8 mouse cellular contexts compared by ENCODE assay signal in the genomic region with DNA sequence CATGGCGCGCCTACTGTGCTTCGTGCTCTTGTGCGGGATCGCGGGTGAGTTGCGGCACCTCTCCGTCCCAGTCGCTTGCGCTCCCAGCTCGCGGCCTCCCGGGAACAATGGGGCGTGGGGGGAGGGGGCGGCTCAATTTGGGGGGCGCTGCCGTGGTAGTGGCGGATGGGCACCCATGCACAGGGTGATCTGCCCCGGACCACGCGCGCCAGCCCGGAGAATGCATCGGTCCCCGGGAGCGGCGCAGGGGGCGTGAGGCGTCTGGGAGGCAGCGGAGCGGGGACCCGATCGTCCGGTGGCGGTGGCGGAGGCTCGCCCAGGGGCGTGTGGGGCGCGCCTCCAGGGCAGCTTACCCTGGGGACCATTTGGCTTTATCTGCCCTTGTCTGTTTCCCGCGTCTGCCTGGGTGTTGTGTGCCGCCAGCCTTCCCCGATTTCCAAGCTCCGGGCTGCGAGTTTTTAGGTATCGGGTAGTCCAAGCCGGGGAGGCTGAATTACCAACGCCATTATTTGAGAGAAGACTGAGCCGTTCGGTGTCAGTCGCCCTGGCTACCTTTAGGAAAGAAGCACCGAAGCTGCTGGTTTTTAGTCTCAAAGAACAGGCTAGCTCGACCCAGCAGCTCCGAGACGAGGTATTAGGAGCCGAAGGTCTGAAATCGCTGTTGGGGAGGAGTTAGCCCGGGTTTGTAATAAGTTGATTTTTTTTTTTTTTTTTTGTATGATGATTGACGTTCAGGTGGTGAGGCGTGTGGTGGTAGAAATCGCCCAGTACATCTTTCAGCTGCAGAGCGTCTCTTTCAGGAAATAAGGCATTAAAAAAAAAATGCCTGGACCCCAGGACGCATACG. TPM values are rescaled to one million over a fixed set of nuclear protein-coding genes. Genes with fewer than 3 reads are reported as not detected.
DNase-seq lines count a peak whose midpoint lies in the region; ATAC-seq and TF ChIP-seq lines count a peak whose summit lies in the region.

No protein-coding gene starts in this region.

- peaks cover 7% of the 10 kb centered on the region for H3K27me3 ChIP-seq in thymus, adult 2 months (ENCODE audit: control insufficient read depth, insufficient read depth, low read length)
- no peaks in the 10 kb centered on the region for H3K27me3 ChIP-seq in kidney, adult 2 months (replicated peaks; ENCODE audit: control insufficient read depth, insufficient read depth, low read length)
- 0 out of 2 replicates have a peak, but pooled peaks cover 2% of the 10 kb centered on the region for H3K27me3 ChIP-seq in stomach, embryonic 16.5 days (ENCODE audit: control insufficient read depth, insufficient read depth, low read length)

- peak; percentile 13 to 81 for DNase-seq in adrenal gland, adult (ENCODE audit: inconsistent age in 2 of 2, low spot score in 1 of 2)
- DNase-seq in adrenal gland, adult 8-10 months, result no peak
- peak; percentile 39 for DNase-seq in thymus, adult 2 months
- no peak for DNase-seq in thymus, adult 18-20 months
- DNase-seq in gastrocnemius, postnatal 4 days (ENCODE audit: low spot score in 2 of 2), result peak; percentile 17 to 18
- peak; percentile 32 for DNase-seq in kidney, adult 2 months
- peak; percentile 18 for DNase-seq in lung, postnatal 10 days

- 2% methylated on average over 65 of the region's 65 CpGs for WGBS in thymus, adult 2 months
- under 1% methylated on average over 64 of the region's 65 CpGs for WGBS in kidney, adult 2 months
- under 1% methylated on average over 65 of the region's 65 CpGs for WGBS in stomach, embryonic 16.5 days

- peak overlapping the region; percentile 86 for H3K9ac ChIP-seq in stomach, embryonic 16.5 days (ENCODE audit: low read length)

- H3K9me3 ChIP-seq in stomach, embryonic 16.5 days (replicated peaks; ENCODE audit: control insufficient read depth, low read length), result no peaks in the 10 kb centered on the region

- H3K4me3 ChIP-seq in thymus, adult 2 months (ENCODE audit: control insufficient read depth, insufficient read depth, low read length), result peak overlapping the region; percentile 58
- H3K4me3 ChIP-seq in kidney, adult 2 months (ENCODE audit: insufficient read depth, low read depth, low read length), result peak overlapping the region; percentile 69
- peak overlapping the region; percentile 79 for H3K4me3 ChIP-seq in stomach, embryonic 16.5 days (replicated peaks; ENCODE audit: low read length)

- peaks cover 8% of the 10 kb centered on the region for H3K4me1 ChIP-seq in thymus, adult 2 months (replicated peaks; ENCODE audit: control insufficient read depth, insufficient read depth, low read length)
- peaks cover 8% of the 10 kb centered on the region for H3K4me1 ChIP-seq in kidney, adult 2 months (ENCODE audit: control insufficient read depth, insufficient read depth, low read length)
- H3K4me1 ChIP-seq in stomach, embryonic 16.5 days (ENCODE audit: control insufficient read depth, insufficient read depth, low read length), result 0 out of 2 replicates have a peak, but pooled peaks cover 6% of the 10 kb centered on the region

- TF ChIP-seq POLR2A in thymus, adult 2 months (IDR thresholded peaks at IDR 0.05; ENCODE audit: control insufficient read depth, extremely low read depth, insufficient read depth, low read length, poor library complexity), result no peak
- TF ChIP-seq POLR2A in kidney, adult 2 months (IDR thresholded peaks at IDR 0.05; ENCODE audit: low read depth, low read length), result no peak

- ATAC-seq in stomach, embryonic 16.5 days (ENCODE audit: insufficient read depth, low FRiP score), result peak; percentile 37; the same call in 1 of the 2 replicates

- no peaks in the 10 kb centered on the region for H3K36me3 ChIP-seq in thymus, adult 2 months (ENCODE audit: control insufficient read depth, insufficient read depth, low read length)
- no peaks in the 10 kb centered on the region for H3K36me3 ChIP-seq in kidney, adult 2 months (ENCODE audit: control insufficient read depth, insufficient read depth, low read length)
- H3K36me3 ChIP-seq in stomach, embryonic 16.5 days (ENCODE audit: control insufficient read depth, insufficient read depth, low read length), result no peaks in the 10 kb centered on the region

- TF ChIP-seq CTCF in thymus, adult 2 months (IDR thresholded peaks at IDR 0.05; ENCODE audit: borderline replicate concordance, control insufficient read depth, extremely low read depth, insufficient read depth, low read length, poor library complexity), result no peak
- no peak for TF ChIP-seq CTCF in kidney, adult 2 months (conservative IDR thresholded peaks at IDR 0.05; ENCODE audit: insufficient read depth, insufficient read length, low read depth, low read length)

- peak overlapping the region; percentile 92 for H3K4me2 ChIP-seq in stomach, embryonic 16.5 days (ENCODE audit: low read depth, low read length)

- no peak overlapping the region for H3K27ac ChIP-seq in thymus, adult 2 months (ENCODE audit: control insufficient read depth, insufficient read depth, low read length)
- H3K27ac ChIP-seq in kidney, adult 2 months (ENCODE audit: insufficient read depth, low read depth, low read length), result peak overlapping the region; percentile 49; the same call in 1 of the 2 replicates
- H3K27ac ChIP-seq in stomach, embryonic 16.5 days (ENCODE audit: low read length), result peak overlapping the region; percentile 91

RNA-seq across cellular contexts. Expression of a gene that starts 0.8 kb away (rescaled TPM):
- 10 to 100 TPM in 2 of 4 experiments, 1 to 10 TPM in 2; 2.0 to 18.4 (median 9.3) TPM for total RNA-seq in adrenal gland, adult 8-10 months (2022)
- 2.8 and 4.5 TPM in 2 replicates for polyA plus RNA-seq in thymus, adult 2 months (2012; rRNA removed)
- 1 to 10 TPM; 1.8 to 2.4 TPM for total RNA-seq in gastrocnemius, postnatal 4 days (2021)
- 11.2 and 15.9 TPM in 2 replicates for polyA plus RNA-seq in kidney, adult 2 months (2012; rRNA removed)
- polyA plus RNA-seq in stomach, embryonic 16.5 days (2015; fragmentation: Nextera tagmentation; extraction: Ambion mirVana), result 67.1 and 76.9 TPM in 2 replicates

Comparison
In these comparisons a context has a peak if more than half of its experiments do, and no peak if none do; other contexts are left out.
1. DNase-seq: peak in adrenal gland, adult (2 of 2), thymus, adult 2 months (single experiment), gastrocnemius, postnatal 4 days (2 of 2), kidney, adult 2 months (single experiment) and lung, postnatal 10 days (single experiment); none in adrenal gland, adult 8-10 months (single experiment) and thymus, adult 18-20 months (0 of 2).
2. Peak in every context shown above with its lines, with median percentiles within 50 percentile points of each other: H3K4me3 ChIP-seq.